In the genomic region with DNA sequence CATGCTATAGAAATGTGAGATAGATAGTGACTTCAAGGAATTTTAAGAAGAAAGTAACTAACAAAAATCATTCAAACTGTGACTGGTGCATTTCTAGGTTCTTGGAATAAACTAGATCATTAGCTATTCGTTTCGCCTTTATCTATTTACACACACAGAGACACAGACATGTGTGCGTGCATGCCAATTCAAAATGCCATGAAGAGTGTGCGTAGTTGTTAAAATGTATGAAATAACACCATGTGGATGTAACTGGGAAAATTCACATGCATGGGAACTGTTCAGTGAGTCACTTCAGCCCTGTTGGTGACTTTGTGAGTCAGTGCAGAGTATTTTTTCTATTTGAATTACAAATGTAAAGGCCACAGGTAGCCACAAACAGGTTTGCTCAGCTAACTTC, we compare ENCODE assay signal across 21 mouse cellular contexts.
A peak's percentile ranks its signal among the peaks of the same experiment; 100 is the strongest.
DNase-seq lines count a peak whose midpoint lies in the region; ATAC-seq and TF ChIP-seq lines count a peak whose summit lies in the region.
"Had no signal": no experiment of that assay in that cellular context is flagged by ENCODE, and none has a peak within 500 bp of the region (broad histone marks: within the 10 kb centered on the region; RNA-seq: fewer than 3 reads in every experiment).

No protein-coding gene starts in this region.

- no peak overlapping the region for H3K27ac ChIP-seq in forebrain, embryonic 14.5 days (ENCODE audit: low read depth, low read length)
- no peak overlapping the region for H3K27ac ChIP-seq in forebrain, embryonic 13.5 days
- H3K27ac ChIP-seq in forebrain, embryonic 16.5 days (ENCODE audit: low read length) = no peak overlapping the region
- no peak overlapping the region for H3K27ac ChIP-seq in forebrain, embryonic 10.5 days
- H3K27ac ChIP-seq: embryonic facial prominence, embryonic 10.5 days; embryonic facial prominence, embryonic 12.5 days had no signal

- DNase-seq in forebrain, embryonic 14.5 days (ENCODE audit: low spot score) = peak; percentile 41
- no peak for DNase-seq in forebrain, embryonic 10.5 days (ENCODE audit: extremely low spot score, low spot score)
- DNase-seq in brain, embryonic 14.5 days (ENCODE audit: low read depth) = peak; percentile 55
- DNase-seq: adrenal gland, adult 8-10 months; adrenal gland, postnatal 14 days; adrenal gland, postnatal 36 days; B cell, adult 2 months; cerebellum, adult 11 months; cerebellum, adult 18-20 months; cerebellum, adult 8-10 months; cerebellum, postnatal 10 days; cerebellum, postnatal 25 days had no signal

- no peak for TF ChIP-seq CTCF in brain, embryonic 14.5 days (IDR thresholded peaks at IDR 0.05; ENCODE audit: borderline replicate concordance, extremely low read depth, insufficient read depth, insufficient read length)

- H3K4me1 ChIP-seq in forebrain, embryonic 14.5 days (ENCODE audit: control insufficient read depth, insufficient read depth, low read length) = no peaks in the 10 kb centered on the region
- H3K4me1 ChIP-seq in forebrain, embryonic 13.5 days = no peaks in the 10 kb centered on the region
- no peaks in the 10 kb centered on the region for H3K4me1 ChIP-seq in forebrain, embryonic 16.5 days (replicated peaks; ENCODE audit: control insufficient read depth, insufficient read depth, low read length)
- H3K4me1 ChIP-seq in forebrain, embryonic 10.5 days = no peaks in the 10 kb centered on the region; the same call in 1 of the 2 replicates
- H3K4me1 ChIP-seq: embryonic facial prominence, embryonic 12.5 days had no signal

- no peaks in the 10 kb centered on the region for H3K27me3 ChIP-seq in forebrain, embryonic 14.5 days (replicated peaks; ENCODE audit: control insufficient read depth, insufficient read depth, low read length)
- no peaks in the 10 kb centered on the region for H3K27me3 ChIP-seq in forebrain, embryonic 13.5 days
- H3K27me3 ChIP-seq in forebrain, embryonic 16.5 days (replicated peaks; ENCODE audit: control insufficient read depth, insufficient read depth, low read length) = no peaks in the 10 kb centered on the region
- no peaks in the 10 kb centered on the region for H3K27me3 ChIP-seq in forebrain, embryonic 10.5 days (ENCODE audit: poor library complexity, severe bottlenecking)
- H3K27me3 ChIP-seq: CH12.LX; embryonic facial prominence, embryonic 12.5 days had no signal

- H3K4me3 ChIP-seq in forebrain, embryonic 14.5 days (ENCODE audit: low read depth, low read length) = no peak overlapping the region
- no peak overlapping the region for H3K4me3 ChIP-seq in forebrain, embryonic 13.5 days
- no peak overlapping the region for H3K4me3 ChIP-seq in forebrain, embryonic 16.5 days (replicated peaks; ENCODE audit: low read length)
- no peak overlapping the region for H3K4me3 ChIP-seq in forebrain, embryonic 10.5 days
- H3K4me3 ChIP-seq: embryonic facial prominence, embryonic 10.5 days; embryonic facial prominence, embryonic 12.5 days had no signal

- no peak for TF ChIP-seq POLR2A in brain, embryonic 14.5 days (IDR thresholded peaks at IDR 0.05; ENCODE audit: borderline replicate concordance, extremely low read depth, insufficient read depth, insufficient read length, poor library complexity, severe bottlenecking)

- no peak for ATAC-seq in forebrain, embryonic 14.5 days
- ATAC-seq in forebrain, embryonic 13.5 days = no peak
- ATAC-seq in forebrain, embryonic 16.5 days = peak; percentile 61
- ATAC-seq: activated CD4-positive, CD25-positive, alpha-beta regulatory T cell, adult 4 months; CD4-positive, CD25-positive, alpha-beta regulatory T cell, adult 4 months; Patski had no signal

- 86% methylated on average over 4 of the region's 4 CpGs for WGBS in forebrain, embryonic 14.5 days
- 94% methylated on average over 4 of the region's 4 CpGs for WGBS in forebrain, embryonic 13.5 days
- 79% methylated on average over 4 of the region's 4 CpGs for WGBS in forebrain, embryonic 16.5 days
- 96% methylated on average over 4 of the region's 4 CpGs for WGBS in forebrain, embryonic 10.5 days

- no peak overlapping the region for H3K9ac ChIP-seq in forebrain, embryonic 14.5 days (ENCODE audit: low read length)
- no peak overlapping the region for H3K9ac ChIP-seq in forebrain, embryonic 13.5 days
- H3K9ac ChIP-seq in forebrain, embryonic 16.5 days (replicated peaks; ENCODE audit: low read depth, low read length) = no peak overlapping the region
- H3K9ac ChIP-seq: embryonic facial prominence, embryonic 12.5 days had no signal

- H3K4me2 ChIP-seq in forebrain, embryonic 14.5 days (ENCODE audit: low read length) = no peak overlapping the region
- H3K4me2 ChIP-seq in forebrain, embryonic 13.5 days = no peak overlapping the region
- no peak overlapping the region for H3K4me2 ChIP-seq in forebrain, embryonic 16.5 days (ENCODE audit: low read length)
- H3K4me2 ChIP-seq: embryonic facial prominence, embryonic 12.5 days had no signal

- no peaks in the 10 kb centered on the region for H3K36me3 ChIP-seq in forebrain, embryonic 14.5 days (ENCODE audit: control insufficient read depth, insufficient read depth, low read length)
- no peaks in the 10 kb centered on the region for H3K36me3 ChIP-seq in forebrain, embryonic 13.5 days (ENCODE audit: poor library complexity, severe bottlenecking)
- no peaks in the 10 kb centered on the region for H3K36me3 ChIP-seq in forebrain, embryonic 16.5 days (ENCODE audit: control insufficient read depth, insufficient read depth)
- no peaks in the 10 kb centered on the region for H3K36me3 ChIP-seq in forebrain, embryonic 10.5 days (replicated peaks)
- H3K36me3 ChIP-seq: embryonic facial prominence, embryonic 10.5 days; embryonic facial prominence, embryonic 12.5 days; G1E had no signal

- no peaks in the 10 kb centered on the region for H3K9me3 ChIP-seq in forebrain, embryonic 14.5 days (replicated peaks; ENCODE audit: control insufficient read depth, low read length)
- no peaks in the 10 kb centered on the region for H3K9me3 ChIP-seq in forebrain, embryonic 13.5 days (replicated peaks)
- no peaks in the 10 kb centered on the region for H3K9me3 ChIP-seq in forebrain, embryonic 16.5 days (ENCODE audit: control insufficient read depth, low read length)
- no peaks in the 10 kb centered on the region for H3K9me3 ChIP-seq in forebrain, embryonic 10.5 days
- H3K9me3 ChIP-seq: embryonic facial prominence, embryonic 10.5 days; embryonic facial prominence, embryonic 12.5 days; G1E had no signal
